Mouse (Mus musculus) heart, adult 9 months (tissue): ENCODE measurements around the gene Ubqln4.

Experiments
- DNase-seq, 2 experiments: peaks; one replicate each; pipeline ENCODE4 v3.0.0; 2022; ENCODE audit warnings: low spot score in 2 of 2

The Ubqln4 gene

DNA sequence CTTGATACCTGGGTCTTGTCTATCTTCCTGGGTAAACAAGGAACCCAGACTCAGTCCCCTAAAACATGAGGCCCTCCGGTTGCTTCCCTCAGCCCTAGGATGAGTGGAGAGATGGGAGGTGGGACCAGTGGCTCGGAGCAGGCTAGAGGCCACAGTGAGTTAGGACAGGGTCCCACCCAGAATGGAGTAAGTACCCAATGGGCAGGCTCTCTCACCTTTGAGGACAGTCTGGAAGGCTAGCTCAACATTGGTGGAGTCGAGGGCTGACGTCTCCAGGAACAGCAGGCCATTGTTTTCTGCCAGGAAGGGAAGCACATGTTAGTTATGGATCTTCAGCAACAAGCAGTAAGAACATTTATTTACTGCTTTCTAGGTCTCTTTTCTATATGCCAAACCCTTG, 11.1 kb upstream of the Ubqln4 start:
- no peak for DNase-seq

GRCm38 (mm10) chr3:88543174-88543573, 10.4 kb upstream of the Ubqln4 start:
- no peak for DNase-seq

DNA sequence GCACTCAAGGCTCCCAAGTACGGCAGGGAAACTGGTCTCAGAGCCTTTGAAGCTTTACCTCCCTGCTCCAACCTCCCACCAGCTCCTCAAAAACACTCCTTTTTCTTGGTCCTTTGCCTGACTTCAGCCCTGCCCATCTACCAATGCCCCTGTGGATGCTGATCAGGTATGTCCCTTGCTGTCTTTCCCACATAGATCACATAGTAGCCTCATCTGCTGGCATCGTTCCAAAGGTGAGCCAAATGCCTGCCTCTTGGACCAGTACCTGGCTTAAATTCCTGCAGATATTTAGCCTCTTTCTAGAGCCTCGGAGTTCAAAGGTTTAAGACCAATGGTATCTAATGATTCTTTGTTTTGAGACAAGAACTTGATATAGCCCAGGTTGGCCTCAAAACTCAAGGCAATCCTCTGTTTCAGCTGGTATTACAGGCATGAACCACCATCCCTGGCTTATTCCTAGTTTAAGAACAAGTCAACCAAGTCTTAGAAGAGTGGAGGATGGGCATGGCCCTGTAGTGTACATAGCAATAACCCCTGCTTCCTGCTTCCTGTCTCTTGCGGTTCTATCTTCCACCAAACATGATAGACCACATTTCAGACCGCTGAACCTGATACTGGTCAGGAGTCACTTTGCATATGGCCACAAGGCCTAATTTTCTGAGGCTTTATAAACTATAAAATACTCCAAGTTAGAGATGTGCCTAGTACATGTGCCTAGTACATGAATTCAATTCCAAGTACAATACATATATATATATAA, 9.7 kb upstream of the Ubqln4 start:
- DNase-seq: no peak

- no peak for DNase-seq
Observed at GRCm38 (mm10) chr3:88544514-88544913, 9.0 kb upstream of the Ubqln4 start.

- no peak for DNase-seq
Observed at GRCm38 (mm10) chr3:88544955-88545591, 8.5 kb upstream of the Ubqln4 start.

- no peak for DNase-seq
Observed at GRCm38 (mm10) chr3:88546674-88547418, 6.7 kb upstream of the Ubqln4 start.

- no peak for DNase-seq
Observed at GRCm38 (mm10) chr3:88548180-88548917, 5.2 kb upstream of the Ubqln4 start, which contains the start of gene Rab25. Gene Rab25 (minus strand): TSS chr3:88548300.

- no peak for DNase-seq
Observed at GRCm38 (mm10) chr3:88551586-88551985, 2.0 kb upstream of the Ubqln4 start.

GRCm38 (mm10) chr3:88552082-88552645, 1.4 kb upstream of the Ubqln4 start:
- no peak for DNase-seq

DNA sequence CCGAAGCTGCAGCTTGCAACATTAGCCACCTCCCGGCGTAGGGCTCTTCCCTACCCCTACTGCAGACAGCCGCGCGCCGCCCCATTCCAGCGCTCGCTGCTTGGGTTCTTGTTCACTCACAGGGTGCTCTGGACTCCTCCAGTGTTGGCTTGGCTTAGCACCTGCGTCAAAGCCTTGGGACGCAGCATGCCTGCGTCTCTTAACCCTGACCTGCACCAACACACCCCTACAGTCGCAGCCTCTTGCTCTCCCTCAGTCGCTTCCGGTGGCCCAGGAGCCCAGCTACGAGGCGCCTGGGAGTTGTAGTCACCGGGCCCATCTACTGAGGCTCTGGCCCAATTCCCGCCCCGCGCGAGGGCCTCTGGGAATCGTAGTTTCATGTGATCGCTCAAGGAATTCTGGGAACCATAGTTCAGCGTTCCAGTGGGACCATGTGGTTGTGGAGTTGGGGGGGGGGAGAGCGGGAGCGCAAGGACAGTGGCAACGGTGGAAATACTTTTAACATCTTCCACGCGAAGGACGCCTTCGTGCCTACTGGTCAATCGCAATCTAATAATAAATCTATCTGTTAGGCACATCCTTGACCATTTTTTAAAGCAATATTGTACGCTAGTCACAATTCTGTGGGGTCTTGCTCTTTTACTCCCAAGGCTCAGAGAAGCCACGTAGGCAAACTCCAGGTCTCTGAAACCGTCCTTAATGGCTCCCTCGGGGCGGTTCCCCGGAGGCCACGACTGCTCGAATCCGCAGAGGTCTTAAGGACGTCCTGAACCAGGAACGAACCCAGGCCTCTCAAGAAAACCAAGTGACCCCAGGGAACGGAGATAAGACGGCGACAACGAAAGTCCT, 658 bp upstream of the Ubqln4 start, which contains the start of gene Lamtor2:
TSS of gene Lamtor2 (minus strand) at position 399 of the 849 bp plus-strand sequence.
- peak; percentile 97 to 99 for DNase-seq

GRCm38 (mm10) chr3:88553880-88554586, 475 bp downstream of the Ubqln4 start:
- peak in 1 of 2 experiments; percentile 36 for DNase-seq

- DNase-seq: no peak
Observed at GRCm38 (mm10) chr3:88555069-88555605, 1.6 kb downstream of the Ubqln4 start.

- DNase-seq: no peak
Observed at GRCm38 (mm10) chr3:88555731-88556130, 2.2 kb downstream of the Ubqln4 start.

- DNase-seq: no peak
Observed at GRCm38 (mm10) chr3:88556616-88557015, 3.1 kb downstream of the Ubqln4 start.

DNA sequence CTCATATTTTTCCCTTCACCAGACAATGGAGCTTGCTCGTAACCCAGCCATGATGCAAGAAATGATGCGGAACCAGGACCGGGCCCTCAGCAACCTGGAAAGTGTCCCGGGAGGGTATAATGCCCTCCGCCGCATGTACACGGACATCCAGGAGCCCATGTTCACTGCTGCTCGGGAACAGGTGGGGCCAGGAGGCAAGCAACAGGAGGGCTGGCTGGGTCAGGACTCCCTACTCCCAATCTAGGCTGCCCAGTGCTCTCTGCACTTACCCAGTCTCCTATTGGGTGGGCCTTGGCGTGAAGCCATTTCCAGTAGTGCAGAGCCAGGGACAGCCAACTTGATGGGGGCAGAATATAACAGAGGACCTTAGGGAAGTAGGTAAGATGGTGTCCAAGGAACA, 6.0 kb downstream of the Ubqln4 start:
- DNase-seq: no peak

GRCm38 (mm10) chr3:88561989-88562388, 8.4 kb downstream of the Ubqln4 start:
- no peak for DNase-seq

DNA sequence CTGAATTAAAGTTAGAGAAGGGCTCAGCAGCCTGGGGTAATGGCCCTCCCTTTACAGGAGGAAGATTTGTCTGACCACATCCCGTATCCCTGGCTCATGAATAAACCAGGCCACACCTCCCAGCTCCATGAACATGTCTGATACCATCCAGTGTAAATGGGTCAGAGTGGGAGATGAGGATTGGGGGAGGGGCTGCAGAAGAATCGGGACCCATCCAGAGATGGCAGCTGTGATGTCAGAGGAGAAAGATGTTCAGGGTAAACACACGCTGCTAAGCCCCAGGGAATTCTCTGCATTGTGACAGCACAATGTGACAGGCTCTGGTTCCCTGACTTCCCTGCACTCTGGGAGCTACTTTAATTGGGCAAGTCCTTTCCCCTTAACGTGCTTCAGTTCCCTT, 9.9 kb downstream of the Ubqln4 start:
- no peak for DNase-seq

DNA sequence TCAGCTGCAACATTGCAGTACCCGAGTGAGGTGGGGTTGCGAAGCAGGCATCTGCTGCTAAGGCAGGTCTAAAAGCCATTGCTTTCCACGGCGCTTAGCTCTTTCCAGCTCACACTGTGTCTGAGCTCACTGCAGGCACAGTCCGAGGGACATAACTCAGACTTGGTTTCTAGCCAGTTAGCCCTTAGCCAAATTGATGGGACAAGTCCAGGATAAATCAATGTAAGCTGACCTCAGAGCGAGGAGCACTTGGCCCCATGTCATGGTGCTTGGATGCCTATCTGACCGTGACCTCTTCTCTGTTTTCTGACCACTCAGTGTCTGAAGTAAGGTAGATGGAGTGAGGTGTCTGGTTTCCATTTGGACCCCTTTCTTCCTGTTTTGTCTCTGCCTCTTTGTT, 10.4 kb downstream of the Ubqln4 start:
- DNase-seq: no peak

GRCm38 (mm10) chr3:88566116-88566515, 12.6 kb downstream of the Ubqln4 start:
- peak in 1 of 2 experiments; percentile 37 for DNase-seq
